Mouse (Mus musculus) small intestine, adult 2 months (tissue): Measurements from ENCODE around the gene Sgk1.

Experiments
- CTCF ChIP-seq: fragments of 200-500 bp; IDR thresholded peaks from 2 replicates; pipeline ENCODE4 v1.5.1; 2012; ENCODE audit warnings: low read depth, mild to moderate bottlenecking, control low read depth, inconsistent platforms, low read length, moderate library complexity, mixed read lengths; ENCODE audit not compliant: insufficient replicate concordance, insufficient read length; ENCODE audit errors: extremely low read depth
- POLR2A ChIP-seq: fragments of 200-500 bp; IDR thresholded peaks from 2 replicates; pipeline ENCODE4 v1.6.1; 2012; ENCODE audit warnings: low read depth, mild to moderate bottlenecking, control low read depth, inconsistent platforms, low read length, moderate library complexity

DNA sequence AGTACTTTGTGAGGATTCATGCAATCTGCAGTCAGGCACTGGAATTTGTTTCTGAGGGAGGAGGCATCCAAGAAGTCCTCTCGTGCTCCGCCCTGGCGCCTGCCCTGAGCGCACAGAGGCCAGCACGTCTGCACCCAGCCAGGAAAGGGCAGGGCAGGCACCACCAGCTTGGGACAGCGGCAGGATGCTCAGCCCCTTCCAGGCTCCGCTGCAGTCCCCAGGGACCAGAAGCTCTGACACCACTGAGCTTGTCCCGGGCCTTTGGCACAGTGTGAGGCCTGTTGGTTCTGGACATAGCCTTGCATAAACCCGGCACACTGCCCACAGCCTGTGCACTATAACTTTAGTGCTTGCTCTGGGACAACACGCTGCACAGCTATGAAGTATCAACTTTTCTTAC is 24.3 kb upstream of the Sgk1 start:
- no peak for TF ChIP-seq CTCF
- TF ChIP-seq POLR2A = no peak
